ENCODE assay signal across 20 mouse cellular contexts in the genomic region with DNA sequence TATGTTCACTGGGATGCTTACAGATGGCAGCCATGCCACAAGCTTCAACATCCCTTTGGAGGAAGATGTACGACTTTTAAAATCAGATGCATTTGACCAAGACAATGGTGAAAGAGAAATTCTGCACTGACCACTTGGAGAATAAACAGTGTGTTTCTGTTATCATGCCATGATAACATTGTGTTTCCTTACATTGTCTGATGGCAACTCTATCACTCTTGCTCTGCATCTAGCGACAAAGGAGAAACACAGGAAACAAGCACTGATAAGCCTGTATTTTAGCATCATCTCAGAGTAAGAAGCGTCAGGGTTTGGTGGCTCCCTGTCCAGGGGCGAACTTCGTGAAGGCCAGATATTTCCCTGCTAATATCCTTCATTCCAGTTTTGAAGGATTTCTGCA. TPM values are rescaled to one million over a fixed set of nuclear protein-coding genes. Genes with fewer than 3 reads are reported as not detected.
"Had no signal": no experiment of that assay in that cellular context is flagged by ENCODE, and none has a peak within 500 bp of the region (broad histone marks: within the 10 kb centered on the region; RNA-seq: fewer than 3 reads in every experiment).

No protein-coding gene starts in this region.

- H3K9ac ChIP-seq: liver, embryonic 13.5 days; liver, embryonic 15.5 days; lung, embryonic 14.5 days; midbrain, embryonic 12.5 days; neural tube, embryonic 13.5 days; neural tube, embryonic 15.5 days had no signal

- H3K4me3 ChIP-seq: liver, embryonic 13.5 days; liver, embryonic 15.5 days; midbrain, embryonic 10.5 days; midbrain, embryonic 12.5 days; myocyte; neural tube, embryonic 13.5 days; neural tube, embryonic 15.5 days had no signal

- H3K4me2 ChIP-seq: liver, embryonic 13.5 days; liver, embryonic 15.5 days; lung, embryonic 14.5 days; midbrain, embryonic 12.5 days; neural tube, embryonic 13.5 days; neural tube, embryonic 15.5 days had no signal

- H3K9me3 ChIP-seq: liver, embryonic 13.5 days; liver, embryonic 15.5 days; midbrain, embryonic 10.5 days; midbrain, embryonic 12.5 days; neural tube, embryonic 13.5 days; neural tube, embryonic 15.5 days had no signal

- H3K36me3 ChIP-seq: liver, embryonic 13.5 days; liver, embryonic 15.5 days; midbrain, embryonic 10.5 days; midbrain, embryonic 12.5 days; neural tube, embryonic 13.5 days; neural tube, embryonic 15.5 days had no signal

- H3K4me1 ChIP-seq: liver, embryonic 13.5 days; liver, embryonic 15.5 days; midbrain, embryonic 10.5 days; midbrain, embryonic 12.5 days; neural tube, embryonic 13.5 days; neural tube, embryonic 15.5 days had no signal

- DNase-seq: liver, embryonic 13.5 days; lung, embryonic 14.5 days; lung, postnatal 4 days; midbrain, embryonic 14.5 days; retina, postnatal 1 day; right cerebral cortex, adult 18-20 months; right cerebral cortex, postnatal 25 days; right cerebral cortex, postnatal 4 days; spleen, adult 18-20 months; thymus, adult 18-20 months; thymus, postnatal 14 days; thymus, postnatal 36 days had no signal

- H3K27me3 ChIP-seq: liver, embryonic 13.5 days; liver, embryonic 15.5 days; midbrain, embryonic 12.5 days; neural tube, embryonic 13.5 days; neural tube, embryonic 15.5 days had no signal

- H3K27ac ChIP-seq: liver, embryonic 13.5 days; liver, embryonic 15.5 days; midbrain, embryonic 10.5 days; midbrain, embryonic 12.5 days; neural tube, embryonic 13.5 days; neural tube, embryonic 15.5 days had no signal

- ATAC-seq: midbrain, embryonic 16.5 days had no signal

RNA-seq across cellular contexts. Expression of gene Mrc1, which starts 6.1 kb away (rescaled TPM):
- total RNA-seq: megakaryocyte-erythroid progenitor cell, adult 5-6 weeks had no signal
